Mouse (Mus musculus) hindbrain, embryonic 14.5 days (tissue): Measurements from ENCODE around the gene Esp24. TPM values are rescaled to one million over a fixed set of nuclear protein-coding genes. Genes with fewer than 3 reads are reported as not detected.
"Not testable (repeated sequence)": the region's sequence is repeated elsewhere in the genome, so short reads cannot be mapped to it uniquely, and the experiment has no call there.

Experiments used
- ATAC-seq: fragments of 200-750 bp; cut with Nextera tagmentation; 2 replicates; pipeline ENCODE4 v1.8.0; 2017; ENCODE audit warnings: moderate number of reproducible peaks, mild to moderate bottlenecking, moderate TSS enrichment, moderate library complexity; ENCODE audit not compliant: low FRiP score
- DNase-seq: peaks from one replicate; pipeline ENCODE4 v3.0.0-alpha.2; 2015; ENCODE audit warnings: low spot score
- H3K27ac ChIP-seq: fragments of 300-500 bp; sonication (generic); 2 replicates; pipeline ENCODE4 v1.5.1; 2014; ENCODE audit warnings: mild to moderate bottlenecking, moderate library complexity
- H3K27me3 ChIP-seq: fragments of 300-500 bp; sonication (generic); 2 replicates; pipeline ENCODE4 v1.6.1; 2014; ENCODE audit warnings: mild to moderate bottlenecking, low read length, mixed read lengths; ENCODE audit not compliant: control insufficient read depth, insufficient read depth
- H3K36me3 ChIP-seq: fragments of 300-500 bp; sonication (generic); replicated peaks from 2 replicates; pipeline ENCODE4 v1.6.1; 2014; ENCODE audit not compliant: control insufficient read depth, insufficient read depth
- H3K4me1 ChIP-seq: fragments of 300-500 bp; sonication (generic); replicated peaks from 2 replicates; pipeline ENCODE4 v1.6.1; 2014; ENCODE audit warnings: antibody characterized with exemption, low read length, mixed read lengths; ENCODE audit not compliant: control insufficient read depth, insufficient read depth
- H3K4me2 ChIP-seq: fragments of 300-500 bp; sonication (generic); replicated peaks from 2 replicates; pipeline ENCODE4 v1.6.1; 2014; ENCODE audit warnings: mild to moderate bottlenecking, moderate library complexity
- H3K4me3 ChIP-seq: fragments of 300-500 bp; sonication (generic); replicated peaks from 2 replicates; pipeline ENCODE4 v1.5.1; 2014; ENCODE audit warnings: mild to moderate bottlenecking, low read length
- H3K9ac ChIP-seq: fragments of 300-500 bp; sonication (generic); 2 replicates; pipeline ENCODE4 v1.6.1; 2014
- H3K9me3 ChIP-seq: fragments of 300-500 bp; sonication (generic); 2 replicates; pipeline ENCODE4 v1.6.1; 2016; ENCODE audit warnings: low read length; ENCODE audit not compliant: control insufficient read depth
- WGBS: fragments of 180-500 bp; shearing (Covaris S2); extraction: QIAGEN DNeasy Blood & Tissue Kit; methylation state at CpG from one replicate; pipeline ENCODE4 v1.1.7; 2014; 5-methylcytosine and 5-hydroxymethylcytosine counted together
- polyA plus RNA-seq: library from polyadenylated mRNA; unstranded; fragments of >200 nt; fragmentation: Nextera tagmentation; extraction: Ambion mirVana; gene quantifications from 2 replicates; pipeline ENCODE4 v1.2.1, GENCODE M21; 2014

The Esp24 gene
- polyA plus RNA-seq, result not detected in 2 replicates

GRCm38 (mm10) chr17:39036395-39036794 is at the start of gene Esp24:
TSS of gene Esp24 (plus strand) at chr17:39036695.
- H3K27ac ChIP-seq, H3K4me2 ChIP-seq, H3K4me1 ChIP-seq, H3K36me3 ChIP-seq, H3K27me3 ChIP-seq, DNase-seq, H3K4me3 ChIP-seq, ATAC-seq, H3K9ac ChIP-seq: not testable (repeated sequence)
- 90% methylated on average over 3 of the region's 3 CpGs for WGBS
- H3K9me3 ChIP-seq, result peaks cover 32% of the 10 kb centered on the region

- no peak overlapping the region for H3K4me3 ChIP-seq
- no peak overlapping the region for H3K9ac ChIP-seq
- ATAC-seq (no peak), DNase-seq (no peak)
- no peak overlapping the region for H3K27ac ChIP-seq
- no peaks in the 10 kb centered on the region for H3K27me3 ChIP-seq
- H3K4me1 ChIP-seq, result no peaks in the 10 kb centered on the region
- no peaks in the 10 kb centered on the region for H3K36me3 ChIP-seq
- H3K4me2 ChIP-seq, result no peak overlapping the region
- 0 out of 2 replicates have a peak, but pooled peaks cover 4% of the 10 kb centered on the region for H3K9me3 ChIP-seq
- WGBS, result 91% methylated on average over 1 of the region's 1 CpGs
Measured at GRCm38 (mm10) chr17:39009846-39010245, 26.6 kb upstream of the Esp24 start.

- Histone ChIP-seq H3K9me3 (0 out of 2 replicates have a peak, but pooled peaks cover 4% of the 10 kb centered on the region), H3K27ac (no peak overlapping the region), H3K4me1 (no peaks in the 10 kb centered on the region), H3K36me3 (no peaks in the 10 kb centered on the region), H3K27me3 (no peaks in the 10 kb centered on the region), H3K4me2 (peak overlapping the region; percentile 41), H3K9ac (no peak overlapping the region), H3K4me3 (peak overlapping the region; percentile 15)
- 44% methylated on average over 30 of the region's 30 CpGs for WGBS
- DNase-seq (no peak), ATAC-seq (0 out of 2 replicates have a peak, but pooled peaks have one; percentile 62)
Measured at GRCm38 (mm10) chr17:39010675-39011638, 25.5 kb upstream of the Esp24 start.

GRCm38 (mm10) chr17:39017184-39017583 is 19.3 kb upstream of the Esp24 start:
- WGBS, result 67% methylated on average over 14 of the region's 14 CpGs
- Histone ChIP-seq H3K4me2 (no peak overlapping the region), H3K9ac (no peak overlapping the region), H3K9me3 (0 out of 2 replicates have a peak, but pooled peaks cover 4% of the 10 kb centered on the region), H3K27ac (no peak overlapping the region), H3K36me3 (no peaks in the 10 kb centered on the region), H3K27me3 (no peaks in the 10 kb centered on the region), H3K4me1 (no peaks in the 10 kb centered on the region), H3K4me3 (no peak overlapping the region)
- no peak for DNase-seq
- no peak for ATAC-seq

GRCm38 (mm10) chr17:39043241-39043640 is 6.7 kb downstream of the Esp24 start, which contains the start of gene Gm21903:
TSS of gene Gm21903 (minus strand) at chr17:39043341.
- H3K36me3 ChIP-seq, result no peaks in the 10 kb centered on the region
- no peak within 1 kb of the TSS for H3K4me2 ChIP-seq
- ATAC-seq (no peak), DNase-seq (no peak)
- no peak within 1 kb of the TSS for H3K27ac ChIP-seq
- H3K4me3 ChIP-seq, result no peak within 1 kb of the TSS
- H3K9ac ChIP-seq, result no peak within 1 kb of the TSS
- no peaks in the 10 kb centered on the region for H3K4me1 ChIP-seq
- no peaks in the 10 kb centered on the region for H3K27me3 ChIP-seq
- H3K9me3 ChIP-seq, result peaks cover 19% of the 10 kb centered on the region

- Histone ChIP-seq H3K9ac (no peak overlapping the region), H3K27ac (no peak overlapping the region), H3K4me3 (no peak overlapping the region), H3K9me3 (peaks cover 34% of the 10 kb centered on the region), H3K27me3 (no peaks in the 10 kb centered on the region), H3K4me2 (no peak overlapping the region), H3K4me1 (no peaks in the 10 kb centered on the region), H3K36me3 (no peaks in the 10 kb centered on the region)
- DNase-seq (no peak), ATAC-seq (no peak)
Measured at GRCm38 (mm10) chr17:39063641-39064040, 27.1 kb downstream of the Esp24 start.

- peaks cover 35% of the 10 kb centered on the region for H3K9me3 ChIP-seq
- DNase-seq (no peak), ATAC-seq (no peak)
- WGBS, result 54% methylated on average over 1 of the region's 1 CpGs
- no peak within 1 kb of the TSS for H3K9ac ChIP-seq
- H3K27ac ChIP-seq, result no peak within 1 kb of the TSS
- H3K4me2 ChIP-seq, result no peak within 1 kb of the TSS
- no peaks in the 10 kb centered on the region for H3K4me1 ChIP-seq
- H3K4me3 ChIP-seq, result no peak within 1 kb of the TSS
- H3K36me3 ChIP-seq, result no peaks in the 10 kb centered on the region
- no peaks in the 10 kb centered on the region for H3K27me3 ChIP-seq
Measured at GRCm38 (mm10) chr17:39076937-39077336, 40.4 kb downstream of the Esp24 start, which contains the start of gene Esp23. TSS of gene Esp23 (minus strand) at chr17:39077037.

Other genes with a start within 250 kb of the Esp24 start
- gene Gm21903, start 6.6 kb downstream of the Esp24 start, polyA plus RNA-seq, result not detected in 2 replicates
- gene Esp23, start 40.3 kb downstream of the Esp24 start, polyA plus RNA-seq, result not detected in 2 replicates
- gene Esp22, start 58.6 kb downstream of the Esp24 start, polyA plus RNA-seq, result not detected in 2 replicates